Comparison of ENCODE assay signal across 25 mouse cellular contexts in genomic region chr12:51985163-51985748, GRCm38 (mm10). TPM values are rescaled to one million over a fixed set of nuclear protein-coding genes. Genes with fewer than 3 reads are reported as not detected.
"Had no signal": no experiment of that assay in that cellular context is flagged by ENCODE, and none has a peak within 500 bp of the region (broad histone marks: within the 10 kb centered on the region; RNA-seq: fewer than 3 reads in every experiment).

No protein-coding gene starts in this region.

- H3K27ac ChIP-seq: kidney, postnatal 0 days; limb, embryonic 12.5 days; limb, embryonic 15.5 days; liver, embryonic 14.5 days; lung, embryonic 15.5 days; midbrain, embryonic 10.5 days; neural tube, embryonic 12.5 days; neural tube, embryonic 15.5 days; stomach, embryonic 15.5 days had no signal

- H3K36me3 ChIP-seq: limb, embryonic 12.5 days; limb, embryonic 15.5 days; lung, embryonic 15.5 days; neural tube, embryonic 12.5 days; neural tube, embryonic 15.5 days; stomach, embryonic 15.5 days had no signal

- H3K4me1 ChIP-seq: limb, embryonic 12.5 days; limb, embryonic 15.5 days; lung, embryonic 15.5 days; midbrain, embryonic 10.5 days; neural tube, embryonic 12.5 days; neural tube, embryonic 15.5 days; stomach, embryonic 15.5 days had no signal

- H3K4me3 ChIP-seq: limb, embryonic 12.5 days; limb, embryonic 15.5 days; lung, embryonic 15.5 days; midbrain, embryonic 10.5 days; neural tube, embryonic 12.5 days; neural tube, embryonic 15.5 days; stomach, embryonic 15.5 days had no signal

- H3K9me3 ChIP-seq: limb, embryonic 12.5 days; limb, embryonic 15.5 days; lung, embryonic 15.5 days; midbrain, embryonic 10.5 days; neural tube, embryonic 12.5 days; neural tube, embryonic 15.5 days; stomach, embryonic 15.5 days had no signal

- H3K27me3 ChIP-seq: limb, embryonic 12.5 days; limb, embryonic 15.5 days; lung, embryonic 15.5 days; neural tube, embryonic 12.5 days; neural tube, embryonic 15.5 days; stomach, embryonic 15.5 days had no signal

- DNase-seq: kidney, adult 2 months; kidney, postnatal 36 days; left cerebral cortex, postnatal 4 days; lung, adult 18-20 months; lung, postnatal 10 days; lung, postnatal 36 days; midbrain, embryonic 14.5 days; right cerebral cortex, adult 18-20 months; right cerebral cortex, postnatal 25 days; spleen, adult 18-20 months; thymus, postnatal 25 days had no signal

RNA-seq across cellular contexts. Expression of gene Gpr33, which starts 42.6 kb away (rescaled TPM):
- total RNA-seq: layer of hippocampus, postnatal 14 days; left cerebral cortex, adult 8-10 months; left cerebral cortex, postnatal 14 days; left cerebral cortex, postnatal 4 days had no signal
- polyA plus RNA-seq: kidney, embryonic 14.5 days; kidney, postnatal 0 days; limb, embryonic 12.5 days; limb, embryonic 15.5 days; liver, embryonic 11.5 days; liver, embryonic 14.5 days; lung, embryonic 15.5 days; midbrain, embryonic 10.5 days; midbrain, embryonic 14.5 days; neural tube, embryonic 12.5 days; neural tube, embryonic 15.5 days; stomach, embryonic 15.5 days had no signal
